Mouse (Mus musculus): Measurements from ENCODE around the gene Klf12.

Gene Klf12

DNA sequence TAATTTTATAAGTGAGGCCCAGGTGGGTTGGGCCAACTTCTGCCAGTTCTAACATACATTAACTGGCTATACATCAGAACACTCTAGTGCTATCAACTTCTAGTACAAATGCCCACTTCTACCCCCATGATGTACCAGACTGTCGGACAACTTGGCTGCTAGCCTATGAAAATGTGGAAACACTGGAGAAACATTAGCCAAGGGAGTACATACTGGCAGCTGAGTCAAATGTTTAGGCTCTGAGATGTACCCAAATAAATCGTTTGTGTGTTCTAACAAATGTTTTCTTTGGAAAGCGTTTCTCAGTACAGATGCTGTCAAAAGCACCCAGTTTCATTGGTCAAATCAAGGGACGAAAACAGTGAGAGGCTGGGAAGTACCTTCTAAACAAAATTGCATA lies 152.0 kb downstream of the Klf12 start:
- DNase-seq: peak in 1 of 2 experiments; percentile 8

GRCm38 (mm10) chr14:100126126-100126525 lies 158.4 kb downstream of the Klf12 start:
- DNase-seq: no peak

DNA sequence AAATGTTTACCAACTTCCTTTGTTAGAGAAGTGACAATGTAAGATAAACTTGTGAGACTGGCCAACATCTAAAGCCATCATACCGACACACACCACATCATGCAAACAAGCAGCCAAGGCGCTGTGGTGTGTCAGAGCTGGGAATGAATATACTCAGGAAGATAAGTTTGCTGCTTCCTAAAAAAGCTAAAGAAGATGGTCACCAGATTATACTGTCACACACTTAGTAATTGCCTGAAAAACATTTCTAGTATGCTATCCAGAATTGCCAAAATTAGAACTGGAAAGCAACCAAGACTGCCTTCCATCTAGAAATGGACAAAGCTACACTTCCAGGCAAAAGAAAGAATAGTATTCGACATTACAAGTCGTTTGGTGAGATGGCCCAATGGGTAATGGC lies 163.4 kb downstream of the Klf12 start:
- no peak for DNase-seq

GRCm38 (mm10) chr14:100119866-100120265 lies 164.6 kb downstream of the Klf12 start:
- no peak for DNase-seq

- DNase-seq: no peak
Observed at GRCm38 (mm10) chr14:100113419-100113818, 171.1 kb downstream of the Klf12 start.

DNA sequence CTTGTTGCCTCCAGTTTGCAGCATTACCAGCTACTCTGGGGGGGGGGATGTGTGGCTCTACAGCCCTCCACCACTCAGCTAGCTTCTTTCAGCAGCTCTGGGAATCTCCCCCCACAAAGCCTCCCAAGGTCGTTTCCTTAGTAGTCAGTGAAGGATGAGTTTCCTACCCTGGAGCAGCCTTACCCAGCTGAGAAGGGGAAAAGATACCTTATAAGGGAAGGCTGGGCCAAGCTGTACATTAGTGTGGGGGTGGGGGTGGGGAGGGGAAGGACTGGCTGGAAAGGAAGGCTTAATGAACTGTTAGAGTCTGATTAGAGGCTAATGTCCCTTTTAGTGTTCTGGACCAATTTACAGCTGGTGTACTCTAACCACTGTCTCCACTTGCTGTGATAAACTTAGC lies 172.7 kb downstream of the Klf12 start:
- DNase-seq: no peak

- DNase-seq: no peak
Observed at GRCm38 (mm10) chr14:100109563-100109962, 174.9 kb downstream of the Klf12 start.

GRCm38 (mm10) chr14:100105570-100105969 lies 178.9 kb downstream of the Klf12 start:
- DNase-seq: no peak

- DNase-seq: no peak
Observed at GRCm38 (mm10) chr14:100104818-100105217, 179.7 kb downstream of the Klf12 start.

DNA sequence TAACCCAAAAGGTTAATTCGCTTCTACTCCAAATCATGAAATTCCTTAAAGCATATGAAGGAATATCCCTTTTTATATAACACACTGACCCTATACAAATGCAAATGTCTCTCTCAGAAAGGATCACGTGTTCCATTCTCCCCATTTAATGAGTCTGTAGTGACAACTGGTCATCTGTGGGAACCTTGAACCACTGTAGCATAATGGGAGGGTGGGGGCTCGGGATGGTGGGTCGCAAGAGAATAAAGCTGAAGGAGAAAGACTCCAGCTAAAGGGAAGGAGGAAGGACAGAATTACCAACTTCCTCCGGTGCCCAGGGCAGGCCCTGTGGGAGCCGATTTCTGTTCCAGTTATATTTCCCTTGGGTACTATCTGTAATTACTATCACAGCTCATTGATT lies 180.7 kb downstream of the Klf12 start:
- DNase-seq: no peak

DNA sequence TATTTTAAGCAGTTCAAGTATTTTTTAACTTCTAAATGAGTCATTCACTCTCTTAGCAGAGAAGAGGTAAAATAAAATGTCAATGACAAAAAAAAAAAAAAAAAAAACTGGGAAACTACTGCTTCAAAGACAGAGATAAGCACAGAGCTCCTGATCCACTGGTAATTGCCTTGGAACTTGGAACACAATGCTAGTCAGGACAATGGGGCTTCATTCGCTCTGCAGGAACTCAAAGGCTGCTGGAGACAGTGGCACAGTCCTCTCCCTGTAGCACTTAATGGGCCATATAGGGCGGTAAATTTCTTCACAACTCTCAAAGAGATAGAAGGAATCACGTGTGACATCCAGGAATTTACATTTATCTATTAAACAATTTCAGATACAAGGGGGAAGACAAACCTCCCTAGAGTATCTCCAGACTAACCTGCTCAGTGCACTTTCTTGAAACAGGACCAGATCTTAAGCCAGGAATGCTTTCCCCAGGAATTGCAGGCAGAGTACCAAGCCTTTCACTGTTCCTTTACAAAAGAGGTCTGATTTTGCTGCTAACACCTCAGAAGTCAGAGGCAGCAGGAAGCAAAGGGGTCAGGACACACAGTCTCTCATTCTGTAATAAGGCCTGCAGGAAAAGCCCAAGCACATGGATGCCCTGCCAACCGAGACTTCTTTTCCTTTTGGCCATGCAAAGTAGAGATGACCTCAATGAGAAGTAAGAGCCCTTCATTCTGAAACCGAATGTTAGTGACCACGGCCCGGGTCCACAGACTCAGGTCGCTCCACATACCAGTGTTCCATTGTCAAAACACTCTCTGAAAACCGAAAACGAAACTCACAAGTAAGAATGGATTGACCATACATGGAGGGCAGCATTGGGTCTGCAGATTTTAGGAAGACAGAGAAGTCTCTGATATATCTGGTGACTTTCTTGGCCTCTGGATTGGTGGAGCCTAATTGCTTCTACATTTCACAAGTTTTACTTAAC lies 187.0 kb downstream of the Klf12 start:
- DNase-seq: no peak

- no peak for DNase-seq
Observed at GRCm38 (mm10) chr14:100095730-100096129, 188.7 kb downstream of the Klf12 start.

- peak; percentile 3 to 51 for DNase-seq
Observed at GRCm38 (mm10) chr14:100090517-100090916, 194.0 kb downstream of the Klf12 start.

DNA sequence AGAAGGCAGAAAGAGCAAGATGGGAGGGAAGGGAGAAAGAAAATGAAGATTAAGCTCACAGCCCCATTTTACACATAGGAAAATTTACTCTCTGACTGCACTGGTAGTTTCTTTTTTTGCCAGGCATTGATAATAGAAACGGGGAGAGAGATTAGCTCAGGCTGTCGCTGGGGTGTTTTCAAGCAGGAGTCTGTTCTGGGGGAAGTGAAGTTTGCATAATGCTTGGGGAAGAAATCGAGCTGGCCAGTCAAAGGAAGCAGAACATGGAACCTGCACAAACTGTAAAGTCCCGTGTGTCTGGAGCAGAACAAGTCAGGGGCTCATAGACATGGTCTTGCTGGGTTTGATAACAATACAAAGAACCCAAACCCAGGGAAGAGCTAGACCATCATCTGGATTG lies 204.9 kb downstream of the Klf12 start:
- DNase-seq: no peak

DNA sequence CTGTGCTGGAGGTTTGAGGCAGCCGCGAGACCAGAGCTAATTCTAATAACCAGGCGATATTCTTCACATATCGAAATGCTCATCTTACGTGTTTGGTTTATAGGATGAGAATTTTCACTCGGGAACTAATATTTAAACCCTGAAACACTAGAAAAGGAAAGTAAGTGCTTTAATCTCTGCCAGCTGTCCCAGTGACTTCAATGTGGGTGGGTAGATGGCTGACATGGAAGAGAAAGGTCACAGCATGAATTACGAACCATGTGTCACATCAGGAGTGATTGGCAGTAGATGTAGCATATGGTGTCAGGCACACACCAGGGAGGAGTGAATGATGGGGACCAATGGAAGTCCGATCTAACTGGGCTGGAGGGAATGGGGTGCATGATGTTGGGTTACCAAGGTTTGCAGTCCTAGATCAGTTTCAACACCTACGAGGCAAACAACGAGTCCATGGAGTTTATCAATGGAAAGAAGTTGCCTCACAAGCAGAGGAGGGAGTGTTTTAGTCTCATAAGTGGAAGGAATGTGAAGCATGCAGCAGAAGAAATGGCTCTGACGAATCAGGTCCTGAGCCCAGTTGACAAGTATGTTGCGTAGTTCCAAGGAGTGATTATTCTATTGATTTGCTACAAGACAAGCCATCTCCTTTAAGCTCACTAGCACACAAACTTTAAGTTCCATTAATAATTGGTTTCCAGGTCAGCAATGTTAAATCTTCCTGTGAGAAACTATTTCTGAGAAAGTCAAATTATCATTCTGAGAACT lies 211.9 kb downstream of the Klf12 start:
- DNase-seq: no peak

- no peak for DNase-seq
Observed at GRCm38 (mm10) chr14:100069543-100070090, 214.9 kb downstream of the Klf12 start.

- no peak for DNase-seq
Observed at GRCm38 (mm10) chr14:100068715-100069114, 215.8 kb downstream of the Klf12 start.

DNA sequence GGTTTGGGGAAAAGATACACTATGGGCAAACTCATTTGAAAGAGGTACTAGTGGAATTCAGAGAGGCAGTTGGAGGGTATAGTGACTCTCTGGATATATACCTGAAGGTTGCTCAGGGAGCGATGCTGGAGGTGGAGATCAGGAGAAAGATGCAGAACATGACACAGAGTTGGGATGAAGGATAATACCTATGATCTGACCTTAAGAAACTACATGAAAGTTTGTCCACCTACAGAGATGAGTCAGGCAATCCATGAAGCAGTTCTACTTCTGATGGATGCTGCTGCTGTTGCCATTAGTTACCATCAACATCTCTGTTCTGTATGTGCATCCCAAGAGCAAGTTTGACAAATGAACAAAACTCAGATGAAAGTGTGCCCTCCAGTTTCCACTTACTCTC lies 222.0 kb downstream of the Klf12 start:
- no peak for DNase-seq

GRCm38 (mm10) chr14:100054150-100054549 lies 230.3 kb downstream of the Klf12 start:
- DNase-seq: no peak

GRCm38 (mm10) chr14:100053456-100053855 lies 231.0 kb downstream of the Klf12 start:
- DNase-seq: peak in 1 of 2 experiments; percentile 11

DNA sequence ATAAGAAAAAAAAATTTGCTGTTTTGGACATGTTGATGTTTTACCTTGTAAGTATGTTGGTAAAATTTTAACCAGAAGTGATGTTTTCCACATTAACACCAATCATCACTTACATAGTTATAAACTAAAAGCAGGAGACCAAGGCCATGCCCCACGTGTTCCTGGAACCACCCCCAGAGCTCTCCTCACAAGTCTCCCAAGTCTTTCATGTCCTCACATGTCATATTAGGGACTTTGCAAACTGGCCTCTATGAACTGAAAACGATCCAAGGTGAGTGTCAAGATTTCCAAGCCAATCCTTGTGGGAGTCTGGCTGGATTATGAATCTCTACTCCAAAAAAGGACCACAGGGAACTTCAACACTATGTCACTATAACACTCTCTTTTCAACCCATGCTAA lies 231.6 kb downstream of the Klf12 start:
- peak; percentile 47 to 65 for DNase-seq

- DNase-seq: no peak
Observed at GRCm38 (mm10) chr14:100045431-100045830, 239.0 kb downstream of the Klf12 start.

- no peak for DNase-seq
Observed at GRCm38 (mm10) chr14:100041823-100042222, 242.7 kb downstream of the Klf12 start.

Measured in kidney, postnatal 36 days (tissue).